Mouse (Mus musculus): ENCODE results near the gene Prss22. TPM values are rescaled to one million over a fixed set of nuclear protein-coding genes. Genes with fewer than 3 reads are reported as not detected.
A peak's percentile ranks its signal among the peaks of the same experiment; 100 is the strongest.
"Not testable (repeated sequence)": the region's sequence is repeated elsewhere in the genome, so short reads cannot be mapped to it uniquely, and the experiment has no call there.

The Prss22 gene
- polyA plus RNA-seq, 1 experiment from 2014 or later = 2.5 TPM

DNA sequence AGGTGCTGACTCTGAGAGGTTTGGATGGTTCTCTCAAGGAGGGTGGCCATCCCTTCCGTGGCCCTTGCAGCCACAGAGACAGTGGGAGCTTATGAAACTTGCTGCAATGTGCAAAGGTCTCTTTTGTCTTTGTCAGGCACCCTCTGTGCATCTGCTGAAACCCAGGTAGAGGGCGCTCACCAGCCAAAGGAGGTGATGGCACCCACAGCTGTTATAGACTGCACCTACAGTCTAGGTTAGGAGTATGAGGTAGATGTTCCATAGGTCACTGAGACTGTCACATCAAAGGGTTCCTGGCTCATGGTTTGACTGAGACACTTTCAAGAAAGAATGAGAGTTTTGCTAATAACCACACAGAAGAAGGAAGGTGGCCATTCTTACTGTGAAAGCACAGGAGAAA lies 29.1 kb downstream of the Prss22 start:
- Histone ChIP-seq H3K9me3 (no peaks in the 10 kb centered on the region), H3K9ac (no peak overlapping the region), H3K27ac (no peak overlapping the region), H3K4me1 (no peaks in the 10 kb centered on the region), H3K4me2 (no peak overlapping the region), H3K4me3 (no peak overlapping the region), H3K36me3 (no peaks in the 10 kb centered on the region), H3K27me3 (no peaks in the 10 kb centered on the region)
- ATAC-seq (ENCODE audit: insufficient number of reproducible peaks, insufficient read depth, low FRiP score, low TSS enrichment, low read depth) = no peak
- 41% methylated on average over 2 of the region's 2 CpGs for WGBS

DNA sequence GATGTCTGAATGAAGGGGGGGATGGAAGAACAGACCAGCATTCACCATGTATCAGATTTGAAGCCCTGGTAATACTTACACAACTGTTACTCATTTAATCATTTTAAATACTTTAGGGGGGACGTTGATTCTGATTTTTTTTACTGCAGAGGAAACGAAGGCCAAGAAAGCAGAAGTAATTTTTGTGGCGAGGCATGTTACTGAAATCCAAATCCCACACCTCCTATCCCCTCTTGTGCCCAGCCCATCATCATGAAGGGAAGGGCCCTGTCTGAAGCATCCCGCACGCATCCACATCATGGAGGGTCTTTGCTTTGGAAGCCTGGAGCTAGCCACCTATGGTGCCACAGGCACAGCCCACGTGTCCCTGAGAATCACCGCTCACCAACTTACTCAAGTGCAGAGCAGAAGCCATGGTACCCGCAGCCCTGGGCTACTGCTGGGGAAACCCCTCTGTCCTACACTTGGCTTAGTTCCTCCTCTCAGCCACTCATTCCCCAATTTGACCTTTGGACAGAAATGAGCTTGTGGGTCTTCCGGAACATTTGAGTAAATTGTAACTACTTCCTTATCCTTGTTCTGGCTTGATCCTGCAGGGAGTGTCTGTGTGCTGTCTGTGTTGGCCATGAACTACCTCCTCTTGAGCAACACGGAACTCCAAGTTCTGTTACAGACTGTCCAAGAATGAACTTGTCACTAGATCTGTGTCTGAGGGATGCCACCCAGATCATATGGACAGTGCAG lies 31.1 kb downstream of the Prss22 start:
- Histone ChIP-seq H3K27me3 (no peaks in the 10 kb centered on the region), H3K36me3 (no peaks in the 10 kb centered on the region), H3K9me3 (no peaks in the 10 kb centered on the region), H3K4me1 (no peaks in the 10 kb centered on the region), H3K4me2 (no peak overlapping the region), H3K9ac (no peak overlapping the region), H3K27ac (no peak overlapping the region), H3K4me3 (no peak overlapping the region)
- ATAC-seq (ENCODE audit: insufficient number of reproducible peaks, insufficient read depth, low FRiP score, low TSS enrichment, low read depth) = no peak
- 79% methylated on average over 10 of the region's 10 CpGs for WGBS

GRCm38 (mm10) chr17:23965805-23966425 lies 32.0 kb downstream of the Prss22 start:
- Histone ChIP-seq H3K27ac (no peak overlapping the region), H3K27me3 (no peaks in the 10 kb centered on the region), H3K9ac (no peak overlapping the region), H3K36me3 (no peaks in the 10 kb centered on the region), H3K9me3 (no peaks in the 10 kb centered on the region), H3K4me2 (no peak overlapping the region), H3K4me1 (no peaks in the 10 kb centered on the region), H3K4me3 (no peak overlapping the region)
- no peak for ATAC-seq (ENCODE audit: insufficient number of reproducible peaks, insufficient read depth, low FRiP score, low TSS enrichment, low read depth)
- WGBS = 43% methylated on average over 6 of the region's 6 CpGs

GRCm38 (mm10) chr17:23961573-23962122 lies 36.3 kb downstream of the Prss22 start:
- no peaks in the 10 kb centered on the region for H3K9me3 ChIP-seq
- H3K27me3 ChIP-seq = no peaks in the 10 kb centered on the region
- no peak overlapping the region for H3K4me2 ChIP-seq
- no peak overlapping the region for H3K9ac ChIP-seq
- H3K36me3 ChIP-seq = no peaks in the 10 kb centered on the region
- no peak overlapping the region for H3K27ac ChIP-seq
- no peaks in the 10 kb centered on the region for H3K4me1 ChIP-seq
- ATAC-seq (ENCODE audit: insufficient number of reproducible peaks, insufficient read depth, low FRiP score, low TSS enrichment, low read depth) = no peak
- 67% methylated on average over 4 of the region's 4 CpGs for WGBS
- H3K4me3 ChIP-seq = no peak overlapping the region

- 0 out of 2 replicates have a peak, but pooled peaks have one; percentile 48 for ATAC-seq (ENCODE audit: insufficient number of reproducible peaks, insufficient read depth, low FRiP score, low TSS enrichment, low read depth)
- Histone ChIP-seq H3K4me3 (no peak overlapping the region), H3K27me3 (no peaks in the 10 kb centered on the region), H3K36me3 (no peaks in the 10 kb centered on the region), H3K4me2 (no peak overlapping the region), H3K9ac (no peak overlapping the region), H3K9me3 (no peaks in the 10 kb centered on the region), H3K27ac (no peak overlapping the region), H3K4me1 (no peaks in the 10 kb centered on the region)
- 39% methylated on average over 3 of the region's 3 CpGs for WGBS
These were observed 37.7 kb downstream of the Prss22 start for GRCm38 (mm10) chr17:23960084-23960738.

DNA sequence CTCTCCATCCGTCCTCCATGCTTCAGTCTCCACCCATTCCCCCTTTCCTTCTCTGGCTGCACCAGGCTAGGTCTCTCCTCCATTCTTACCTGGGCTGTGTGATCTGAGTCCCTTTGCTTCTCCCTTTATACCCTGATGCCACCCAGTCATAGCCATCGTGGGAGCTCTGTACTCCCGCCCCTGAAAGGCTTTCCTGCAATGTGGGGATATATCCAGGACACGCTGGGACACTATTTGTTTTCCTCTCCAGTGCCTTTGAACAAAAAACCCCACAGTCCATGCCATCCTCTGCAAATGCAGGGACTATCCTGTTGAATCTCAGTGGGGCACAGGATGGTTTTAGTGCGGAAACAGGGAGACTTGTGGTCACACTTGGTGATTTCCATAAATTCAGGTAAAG lies 42.7 kb downstream of the Prss22 start, which contains the start of gene Sbpl:
Gene Sbpl, minus strand, starts transcription at position 101 of the 400 bp plus-strand sequence.
- WGBS = 83% methylated on average over 5 of the region's 5 CpGs
- no peaks in the 10 kb centered on the region for H3K9me3 ChIP-seq
- no peaks in the 10 kb centered on the region for H3K4me1 ChIP-seq
- no peak within 1 kb of the TSS for H3K9ac ChIP-seq
- no peak within 1 kb of the TSS for H3K27ac ChIP-seq
- ATAC-seq (ENCODE audit: insufficient number of reproducible peaks, insufficient read depth, low FRiP score, low TSS enrichment, low read depth) = no peak
- H3K36me3 ChIP-seq = no peaks in the 10 kb centered on the region
- no peak within 1 kb of the TSS for H3K4me3 ChIP-seq
- H3K4me2 ChIP-seq = no peak within 1 kb of the TSS
- H3K27me3 ChIP-seq = no peaks in the 10 kb centered on the region

GRCm38 (mm10) chr17:23950828-23951227 lies 47.1 kb downstream of the Prss22 start:
- H3K9me3 ChIP-seq; ATAC-seq (ENCODE audit: insufficient number of reproducible peaks, insufficient read depth, low FRiP score, low TSS enrichment, low read depth); H3K27ac ChIP-seq; H3K9ac ChIP-seq; H3K4me3 ChIP-seq; H3K4me1 ChIP-seq; H3K27me3 ChIP-seq; H3K4me2 ChIP-seq; H3K36me3 ChIP-seq: not testable (repeated sequence)
- 69% methylated on average over 4 of the region's 4 CpGs for WGBS

- no peaks in the 10 kb centered on the region for H3K9me3 ChIP-seq
- no peak for ATAC-seq (ENCODE audit: insufficient number of reproducible peaks, insufficient read depth, low FRiP score, low TSS enrichment, low read depth)
- WGBS = 69% methylated on average over 2 of the region's 2 CpGs
- H3K36me3 ChIP-seq = no peaks in the 10 kb centered on the region
- no peak overlapping the region for H3K27ac ChIP-seq
- no peak overlapping the region for H3K4me3 ChIP-seq
- no peak overlapping the region for H3K4me2 ChIP-seq
- H3K9ac ChIP-seq = no peak overlapping the region
- H3K4me1 ChIP-seq = no peaks in the 10 kb centered on the region
- no peaks in the 10 kb centered on the region for H3K27me3 ChIP-seq
These were observed 48.8 kb downstream of the Prss22 start for GRCm38 (mm10) chr17:23949068-23949467.

DNA sequence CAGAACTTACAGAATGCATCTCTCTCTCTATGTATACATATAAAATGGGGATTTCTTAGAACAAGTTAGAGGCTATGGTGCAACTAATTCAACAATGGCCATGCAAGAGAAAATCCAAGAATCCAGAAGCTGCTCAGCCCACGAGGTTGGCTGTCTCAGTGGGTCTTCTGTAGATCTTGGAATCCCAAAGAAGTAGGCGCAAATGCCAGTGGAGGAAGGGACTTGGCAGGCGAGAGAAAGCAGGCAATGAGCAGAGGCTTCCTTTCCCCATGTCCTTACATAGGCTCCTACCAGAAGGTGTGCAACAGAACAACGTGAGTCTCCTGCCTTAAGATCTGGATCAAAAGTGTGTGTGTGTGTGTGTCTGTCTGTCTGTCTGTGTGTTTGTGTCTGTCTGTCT lies 50.4 kb downstream of the Prss22 start:
- not testable (repeated sequence) for H3K4me2 ChIP-seq; ATAC-seq (ENCODE audit: insufficient number of reproducible peaks, insufficient read depth, low FRiP score, low TSS enrichment, low read depth); H3K9ac ChIP-seq; H3K27me3 ChIP-seq; H3K4me3 ChIP-seq; H3K4me1 ChIP-seq; H3K9me3 ChIP-seq; H3K36me3 ChIP-seq; H3K27ac ChIP-seq
- WGBS = 76% methylated on average over 4 of the region's 4 CpGs

Data from embryonic facial prominence, embryonic 13.5 days (tissue).